Mouse (Mus musculus) liver, embryonic 11.5 days (tissue): Measurements from ENCODE around the gene Prkcsh. TPM values are rescaled to one million over a fixed set of nuclear protein-coding genes. Genes with fewer than 3 reads are reported as not detected.

Experiments used
- ATAC-seq: fragments of 200-750 bp; cut with Nextera tagmentation; replicated peaks from 2 replicates; pipeline ENCODE4 v1.8.0; 2017; ENCODE audit warnings: moderate number of reproducible peaks, mild to moderate bottlenecking, moderate TSS enrichment, moderate library complexity; ENCODE audit not compliant: low FRiP score
- DNase-seq: peaks from one replicate; pipeline ENCODE4 v3.0.0-alpha.2; 2017; ENCODE audit warnings: low spot score
- H3K27ac ChIP-seq: fragments of 300-500 bp; sonication (generic); 2 replicates; pipeline ENCODE4 v1.5.1; 2014; ENCODE audit warnings: mild to moderate bottlenecking, low read depth, low read length, control low read depth
- H3K27me3 ChIP-seq: fragments of 300-500 bp; sonication (generic); replicated peaks from 2 replicates; pipeline ENCODE4 v1.6.1; 2014; ENCODE audit warnings: low read length, mixed read lengths; ENCODE audit not compliant: control insufficient read depth, insufficient read depth
- H3K36me3 ChIP-seq: fragments of 300-500 bp; sonication (generic); 2 replicates; pipeline ENCODE4 v1.6.1; 2014; ENCODE audit warnings: mild to moderate bottlenecking, low read length, moderate library complexity, mixed read lengths; ENCODE audit not compliant: control insufficient read depth, insufficient read depth
- H3K4me1 ChIP-seq: fragments of 300-500 bp; sonication (generic); replicated peaks from 2 replicates; pipeline ENCODE4 v1.6.1; 2014; ENCODE audit warnings: low read length, mixed read lengths; ENCODE audit not compliant: control insufficient read depth, insufficient read depth
- H3K4me2 ChIP-seq: fragments of 300-500 bp; sonication (generic); 2 replicates; pipeline ENCODE4 v1.6.1; 2014; ENCODE audit warnings: mild to moderate bottlenecking, control low read depth, moderate library complexity
- H3K4me3 ChIP-seq: fragments of 300-500 bp; sonication (generic); 2 replicates; pipeline ENCODE4 v1.5.1; 2014; ENCODE audit warnings: low read depth, low read length, control low read depth
- H3K9ac ChIP-seq: fragments of 300-500 bp; sonication (generic); 2 replicates; pipeline ENCODE4 v1.6.1; 2014; ENCODE audit warnings: low read depth, low read length, control low read depth
- H3K9me3 ChIP-seq: fragments of 300-500 bp; sonication (generic); 2 replicates; pipeline ENCODE4 v1.6.1; 2016; ENCODE audit warnings: low read length, inconsistent platforms, mixed read lengths; ENCODE audit not compliant: control insufficient read depth
- WGBS: fragments of 180-500 bp; shearing (Covaris S2); extraction: QIAGEN DNeasy Blood & Tissue Kit; methylation state at CpG from one replicate; pipeline ENCODE4 v1.1.7; 2014; 5-methylcytosine and 5-hydroxymethylcytosine counted together
- polyA plus RNA-seq: library from polyadenylated mRNA; unstranded; fragments of >200 nt; fragmentation: Nextera tagmentation; extraction: Ambion mirVana; gene quantifications from 2 replicates; pipeline ENCODE4 v1.2.1, GENCODE M21; 2014

Prkcsh gene
- polyA plus RNA-seq, 1 experiment from 2014 or later, result 89.4 TPM

DNA sequence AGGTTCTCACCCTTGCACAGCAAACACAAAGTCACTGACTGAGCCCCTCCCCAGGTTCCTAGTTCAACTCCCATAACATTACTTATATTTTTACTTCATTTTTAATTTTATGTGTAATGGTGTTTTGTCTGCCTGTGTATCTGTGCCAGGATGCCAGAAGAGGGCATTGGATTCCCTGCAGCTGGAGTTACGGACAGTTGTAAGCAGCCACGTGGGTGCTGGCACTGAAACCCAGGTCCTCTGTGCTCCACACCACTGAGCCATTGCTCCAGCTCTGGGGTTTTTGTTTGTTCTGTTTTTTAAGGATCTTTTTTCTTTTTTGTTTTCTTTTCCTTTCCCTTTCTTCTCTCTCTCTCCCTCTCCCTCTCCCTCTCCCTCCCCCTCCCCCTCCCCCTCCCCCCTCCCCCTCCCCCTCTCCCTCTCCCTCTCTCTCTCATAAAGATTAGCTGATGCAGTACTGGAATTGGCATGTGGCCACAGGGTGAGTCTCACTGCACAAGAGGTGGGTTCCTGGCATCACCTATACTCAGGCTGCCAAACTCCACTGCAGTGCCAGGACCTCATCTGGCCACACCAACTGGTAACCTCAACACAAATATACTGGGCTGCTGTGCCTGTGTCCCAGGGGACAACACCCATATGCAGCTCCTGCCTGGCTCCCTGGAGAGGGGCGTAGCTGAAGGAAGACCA lies 6.3 kb upstream of the Prkcsh start:
- DNase-seq (no peak), ATAC-seq (no peak)
- Histone ChIP-seq H3K36me3 (no peaks in the 10 kb centered on the region), H3K4me2 (no peak overlapping the region), H3K9me3 (no peaks in the 10 kb centered on the region; the same call in 1 of the 2 replicates), H3K27ac (no peak overlapping the region), H3K27me3 (peaks cover 35% of the 10 kb centered on the region), H3K4me3 (no peak overlapping the region), H3K4me1 (no peaks in the 10 kb centered on the region), H3K9ac (no peak overlapping the region)
- 78% methylated on average over 3 of the region's 3 CpGs for WGBS

DNA sequence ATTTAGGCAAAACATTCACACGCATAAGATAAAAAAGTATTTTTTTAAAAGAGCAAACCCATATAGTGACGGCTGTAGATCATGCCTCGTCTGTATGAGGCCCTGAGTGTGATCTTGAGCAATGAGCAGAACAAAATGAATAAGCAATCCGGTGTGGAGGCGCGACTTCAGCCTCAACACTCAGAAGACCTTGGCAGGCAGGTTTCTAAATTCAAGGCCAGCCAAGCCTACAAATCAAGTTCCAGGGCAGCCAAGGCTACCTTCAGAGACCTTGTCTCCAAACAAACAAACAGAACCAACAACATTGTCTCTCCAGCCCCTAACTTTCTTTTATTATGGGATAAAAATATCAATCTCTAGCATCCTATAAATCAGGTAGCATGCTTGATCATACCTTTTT lies 2.3 kb upstream of the Prkcsh start:
- Histone ChIP-seq H3K9ac (no peak overlapping the region), H3K4me1 (peaks cover 18% of the 10 kb centered on the region), H3K4me2 (no peak overlapping the region), H3K4me3 (no peak overlapping the region), H3K9me3 (no peaks in the 10 kb centered on the region; the same call in 1 of the 2 replicates), H3K27ac (no peak overlapping the region), H3K36me3 (peaks cover 7% of the 10 kb centered on the region; the same call in 1 of the 2 replicates), H3K27me3 (peaks cover 7% of the 10 kb centered on the region)
- ATAC-seq (no peak), DNase-seq (no peak)
- WGBS, result 82% methylated on average over 6 of the region's 6 CpGs

DNA sequence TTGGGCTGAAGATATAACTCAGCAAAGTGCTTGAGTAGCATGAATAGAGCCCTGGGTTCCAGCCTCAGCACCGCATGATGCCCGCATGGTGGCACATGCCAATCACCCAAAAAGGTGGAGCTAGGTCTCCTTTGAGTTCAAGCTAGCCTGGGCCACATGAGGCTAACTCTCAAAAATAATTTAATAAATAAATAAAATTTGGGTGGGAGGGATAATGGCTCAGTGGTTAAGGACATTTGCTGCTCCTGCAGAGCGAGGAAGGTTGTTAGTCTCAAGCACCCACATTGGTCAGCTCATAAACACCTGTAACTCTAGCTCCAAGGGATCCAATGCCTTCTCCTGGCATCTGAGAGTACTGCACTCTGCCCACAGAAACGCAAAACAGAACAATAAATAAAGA lies 973 bp upstream of the Prkcsh start:
- ATAC-seq, result no peak
- H3K9ac ChIP-seq, result no peak overlapping the region
- H3K4me1 ChIP-seq, result peaks cover 18% of the 10 kb centered on the region
- no peaks in the 10 kb centered on the region for H3K9me3 ChIP-seq
- no peak for DNase-seq
- no peak overlapping the region for H3K27ac ChIP-seq
- peaks cover 7% of the 10 kb centered on the region for H3K27me3 ChIP-seq
- H3K4me2 ChIP-seq, result no peak overlapping the region
- WGBS, result 79% methylated on average over 4 of the region's 4 CpGs
- H3K36me3 ChIP-seq, result peaks cover 19% of the 10 kb centered on the region; the same call in 1 of the 2 replicates
- H3K4me3 ChIP-seq, result no peak overlapping the region

DNA sequence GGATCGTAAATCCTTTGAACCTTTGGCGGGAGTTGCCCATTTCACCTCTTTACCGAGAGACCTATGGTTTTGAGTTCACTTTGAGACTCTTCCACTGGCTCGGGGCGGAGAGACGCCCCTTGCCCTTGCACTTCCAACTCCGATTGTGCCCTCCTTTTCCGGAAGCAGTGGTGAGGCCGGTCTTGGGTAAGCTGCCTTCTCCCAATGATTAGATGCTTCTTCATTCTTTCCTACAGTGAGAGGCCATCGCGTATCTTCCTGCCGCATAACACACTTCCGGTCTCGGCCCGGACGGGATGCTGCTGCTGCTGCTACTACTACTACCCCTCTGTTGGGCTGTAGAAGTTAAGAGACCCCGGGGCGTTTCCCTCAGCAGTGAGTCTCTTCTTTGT lies 553 bp downstream of the Prkcsh start:
- DNase-seq, result no peak
- H3K4me2 ChIP-seq, result peak overlapping the region; percentile 87
- H3K36me3 ChIP-seq, result peaks cover 27% of the 10 kb centered on the region
- H3K4me3 ChIP-seq, result peak overlapping the region; percentile 60
- WGBS, result under 1% methylated on average over 18 of the region's 18 CpGs
- peak overlapping the region; percentile 70 for H3K9ac ChIP-seq
- peaks cover 18% of the 10 kb centered on the region for H3K4me1 ChIP-seq
- peaks cover 3% of the 10 kb centered on the region; the same call in 1 of the 2 replicates for H3K27me3 ChIP-seq
- ATAC-seq, result peak; percentile 23
- peak overlapping the region; percentile 72 for H3K27ac ChIP-seq
- H3K9me3 ChIP-seq, result no peaks in the 10 kb centered on the region

DNA sequence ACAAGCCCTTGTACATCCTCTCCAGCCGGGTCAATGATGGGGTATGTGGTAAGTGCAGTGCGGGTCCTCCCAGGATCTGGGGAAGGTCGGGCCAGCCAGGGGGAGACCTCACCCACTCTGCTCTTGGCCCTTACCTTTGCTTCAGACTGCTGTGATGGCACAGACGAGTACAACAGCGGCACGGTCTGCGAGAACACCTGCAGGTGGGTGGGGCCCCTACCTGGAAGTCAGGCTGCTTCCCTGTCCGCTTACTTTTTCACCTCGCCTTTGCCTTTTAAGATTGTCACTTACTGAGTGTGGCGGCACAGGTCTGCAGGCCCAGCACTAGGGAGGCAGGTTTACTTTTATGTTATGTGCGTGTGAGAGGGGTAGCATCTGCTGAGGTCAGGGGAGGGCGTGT lies 1.9 kb downstream of the Prkcsh start:
- Histone ChIP-seq H3K9me3 (no peaks in the 10 kb centered on the region), H3K4me1 (peaks cover 18% of the 10 kb centered on the region), H3K36me3 (peaks cover 39% of the 10 kb centered on the region), H3K9ac (no peak overlapping the region; the same call in 1 of the 2 replicates), H3K4me2 (no peak overlapping the region; the same call in none of the 2 replicates), H3K27ac (no peak overlapping the region), H3K27me3 (no peaks in the 10 kb centered on the region), H3K4me3 (no peak overlapping the region)
- ATAC-seq (no peak), DNase-seq (no peak)
- 93% methylated on average over 12 of the region's 12 CpGs for WGBS

DNA sequence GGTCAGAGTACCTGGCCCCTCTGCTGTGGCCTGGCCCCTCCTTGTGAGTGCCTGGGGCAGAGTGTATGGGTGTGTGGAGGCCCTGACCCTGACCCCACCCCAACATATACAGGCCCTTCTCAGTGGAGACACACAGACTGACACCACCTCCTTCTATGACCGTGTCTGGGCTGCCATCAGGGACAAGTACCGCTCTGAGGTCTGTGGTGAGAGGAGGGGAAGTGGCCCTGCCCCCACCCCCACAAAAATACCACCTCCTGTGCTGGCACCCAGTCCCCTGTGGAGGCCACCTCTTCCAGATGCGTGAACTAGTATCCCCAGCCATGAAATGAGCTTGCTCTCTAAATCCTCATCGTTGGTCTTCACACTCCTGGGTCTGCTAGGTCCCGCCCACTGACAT lies 8.4 kb downstream of the Prkcsh start:
- H3K4me1 ChIP-seq, result no peaks in the 10 kb centered on the region; the same call in 1 of the 2 replicates
- H3K27ac ChIP-seq, result no peak overlapping the region
- H3K9ac ChIP-seq, result no peak overlapping the region
- no peak overlapping the region for H3K4me3 ChIP-seq
- H3K9me3 ChIP-seq, result no peaks in the 10 kb centered on the region
- no peak for ATAC-seq
- H3K36me3 ChIP-seq, result peaks cover 67% of the 10 kb centered on the region
- 67% methylated on average over 5 of the region's 5 CpGs for WGBS
- no peak overlapping the region for H3K4me2 ChIP-seq
- no peaks in the 10 kb centered on the region for H3K27me3 ChIP-seq
- no peak for DNase-seq

DNA sequence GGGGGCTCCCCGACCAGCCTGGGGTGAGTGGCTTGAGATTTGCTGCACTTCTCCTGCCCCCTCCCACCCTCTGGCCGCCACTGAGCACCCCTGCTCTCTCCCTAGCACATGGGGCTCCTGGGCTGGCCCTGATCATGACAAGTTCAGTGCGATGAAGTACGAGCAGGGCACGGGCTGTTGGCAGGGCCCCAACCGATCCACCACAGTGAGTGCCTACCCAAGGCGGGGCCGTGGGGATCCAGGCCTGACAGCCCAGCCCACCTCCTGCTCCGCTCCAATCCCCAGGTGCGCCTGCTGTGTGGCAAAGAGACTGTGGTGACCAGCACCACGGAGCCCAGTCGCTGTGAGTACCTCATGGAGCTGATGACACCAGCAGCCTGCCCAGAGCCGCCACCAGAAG lies 10.1 kb downstream of the Prkcsh start:
- no peaks in the 10 kb centered on the region for H3K27me3 ChIP-seq
- H3K4me2 ChIP-seq, result no peak overlapping the region
- H3K4me1 ChIP-seq, result no peaks in the 10 kb centered on the region; the same call in 1 of the 2 replicates
- DNase-seq (no peak), ATAC-seq (no peak)
- H3K36me3 ChIP-seq, result peaks cover 55% of the 10 kb centered on the region
- no peak overlapping the region for H3K9ac ChIP-seq
- no peak overlapping the region for H3K4me3 ChIP-seq
- WGBS, result 92% methylated on average over 13 of the region's 13 CpGs
- no peaks in the 10 kb centered on the region for H3K9me3 ChIP-seq
- no peak overlapping the region for H3K27ac ChIP-seq

DNA sequence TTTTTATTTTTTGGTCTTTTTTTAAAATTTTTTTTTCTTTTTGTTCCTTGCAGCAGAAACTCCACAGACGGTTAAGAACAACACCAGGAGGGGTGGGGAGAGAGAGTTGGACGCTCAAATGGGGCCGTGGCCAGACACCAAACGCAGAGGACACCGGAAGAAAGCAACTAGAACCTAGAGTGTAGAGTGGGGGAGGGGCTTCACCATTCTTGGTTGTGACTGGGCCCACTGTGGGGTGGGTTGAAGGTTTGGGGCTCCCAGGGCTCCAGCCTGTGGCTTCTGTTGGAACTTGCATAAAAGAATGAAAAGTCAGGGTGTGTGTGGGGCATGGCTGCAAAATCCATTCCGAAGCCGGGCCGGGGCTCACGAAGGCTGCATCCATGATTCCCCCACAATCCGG lies 13.6 kb downstream of the Prkcsh start:
- H3K9ac ChIP-seq, result no peak overlapping the region
- H3K4me3 ChIP-seq, result no peak overlapping the region
- H3K9me3 ChIP-seq, result no peaks in the 10 kb centered on the region
- no peak overlapping the region for H3K4me2 ChIP-seq
- 69% methylated on average over 10 of the region's 10 CpGs for WGBS
- H3K36me3 ChIP-seq, result peaks cover 26% of the 10 kb centered on the region
- no peaks in the 10 kb centered on the region for H3K27me3 ChIP-seq
- no peaks in the 10 kb centered on the region; the same call in 1 of the 2 replicates for H3K4me1 ChIP-seq
- ATAC-seq (no peak), DNase-seq (no peak)
- no peak overlapping the region for H3K27ac ChIP-seq

DNA sequence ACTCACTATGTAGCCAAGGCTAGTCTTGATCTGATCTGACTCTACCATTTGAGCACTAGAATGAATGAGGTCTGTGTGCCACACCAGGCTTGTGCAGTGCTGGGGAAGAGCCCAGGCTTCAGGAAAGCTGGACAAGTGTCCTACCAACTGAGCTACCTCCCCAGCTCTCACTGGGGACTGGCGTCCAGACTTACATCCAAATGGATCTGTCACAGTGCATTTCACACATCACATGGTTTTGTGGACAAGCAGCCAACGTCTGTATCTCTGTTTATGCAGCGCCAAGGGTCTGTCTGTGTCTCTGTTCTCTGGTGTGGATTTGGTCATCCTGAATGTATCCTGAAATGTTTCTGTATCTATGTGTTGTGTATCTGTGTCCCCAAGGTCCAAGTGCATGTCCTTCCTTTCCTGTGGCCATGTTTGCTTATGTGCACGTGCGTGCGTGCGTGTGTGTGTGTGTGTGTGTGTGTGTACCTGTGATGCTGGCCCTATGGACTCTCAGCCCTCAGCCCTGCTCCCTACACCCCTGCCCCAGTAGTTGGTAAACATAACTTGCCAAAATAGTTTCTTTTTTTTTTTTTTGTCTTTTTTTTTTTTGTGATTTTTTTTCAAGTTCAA lies 14.7 kb downstream of the Prkcsh start:
- WGBS, result 73% methylated on average over 7 of the region's 7 CpGs
- H3K9ac ChIP-seq, result no peak overlapping the region
- H3K36me3 ChIP-seq, result peaks cover 15% of the 10 kb centered on the region
- no peak for DNase-seq
- no peak overlapping the region for H3K4me3 ChIP-seq
- no peak for ATAC-seq
- H3K27ac ChIP-seq, result no peak overlapping the region
- H3K4me1 ChIP-seq, result no peaks in the 10 kb centered on the region; the same call in 1 of the 2 replicates
- H3K9me3 ChIP-seq, result no peaks in the 10 kb centered on the region
- H3K27me3 ChIP-seq, result no peaks in the 10 kb centered on the region
- H3K4me2 ChIP-seq, result no peak overlapping the region
